Comparison of ENCODE assay signal across 8 mouse cellular contexts in the genomic region with DNA sequence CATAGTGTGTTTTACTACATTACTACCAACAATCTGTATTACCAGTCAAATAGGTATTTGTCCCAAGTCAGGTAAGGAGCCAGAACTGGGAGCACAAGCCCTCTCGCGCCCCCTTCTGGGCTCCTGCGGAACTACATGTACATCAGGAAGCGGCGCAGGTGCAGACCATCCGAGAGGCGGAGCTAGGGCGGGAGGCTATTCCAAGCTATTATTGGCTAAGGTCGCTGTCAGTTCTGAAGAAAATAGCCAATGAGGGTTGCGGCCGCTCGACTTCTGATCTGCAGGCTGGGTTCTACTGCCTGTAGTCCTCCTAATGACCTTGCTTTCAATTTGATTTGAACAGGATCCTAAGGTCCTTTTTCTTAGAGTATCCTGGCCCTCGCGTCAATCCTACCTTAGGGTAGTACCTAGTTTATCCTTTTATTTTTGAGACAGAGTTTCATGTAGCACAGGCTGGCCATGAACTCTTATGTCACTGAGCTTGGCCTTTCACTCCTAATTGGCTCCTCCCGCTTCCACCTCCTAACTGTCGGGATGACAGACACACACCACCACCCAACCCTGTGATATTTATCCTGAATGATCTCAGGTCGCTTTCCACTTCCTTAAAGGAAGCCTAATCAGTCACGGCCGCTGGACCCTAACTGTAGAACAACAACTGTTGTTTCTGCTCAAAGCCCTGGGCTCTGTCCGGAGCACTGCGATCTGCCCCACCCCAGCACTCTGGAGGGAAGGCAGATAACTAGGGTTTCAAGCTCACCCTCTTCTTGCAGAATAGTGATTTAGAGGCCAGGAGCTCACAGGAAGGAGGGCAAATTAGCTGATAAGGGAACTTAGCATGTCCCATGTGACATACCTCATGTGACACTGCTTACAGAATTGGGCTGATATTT. TPM values are rescaled to one million over a fixed set of nuclear protein-coding genes. Genes with fewer than 3 reads are reported as not detected.
DNase-seq lines count a peak whose midpoint lies in the region; ATAC-seq and TF ChIP-seq lines count a peak whose summit lies in the region.

No protein-coding gene starts in this region.

- H3K4me2 ChIP-seq in forebrain, embryonic 15.5 days (replicated peaks), result peak overlapping the region; percentile 39
- H3K4me2 ChIP-seq in lung, embryonic 14.5 days, result peak overlapping the region; percentile 56

- 0 out of 2 replicates have a peak overlapping the region, but pooled peaks have one; percentile 5 for H3K9ac ChIP-seq in forebrain, embryonic 15.5 days (replicated peaks)
- peak overlapping the region; percentile 32 for H3K9ac ChIP-seq in lung, embryonic 14.5 days

- no peaks in the 10 kb centered on the region for H3K36me3 ChIP-seq in forebrain, embryonic 15.5 days
- H3K36me3 ChIP-seq in lung, embryonic 14.5 days (ENCODE audit: insufficient read depth), result no peaks in the 10 kb centered on the region
- H3K36me3 ChIP-seq in thymus, adult 2 months (ENCODE audit: control insufficient read depth, insufficient read depth, low read length), result no peaks in the 10 kb centered on the region

- H3K4me3 ChIP-seq in forebrain, embryonic 15.5 days, result peak overlapping the region; percentile 29
- peak overlapping the region; percentile 48 for H3K4me3 ChIP-seq in layer of hippocampus, adult 2 months
- peak overlapping the region; percentile 23 for H3K4me3 ChIP-seq in lung, embryonic 14.5 days (ENCODE audit: low read depth, low read length)
- 0 out of 2 replicates have a peak overlapping the region, but pooled peaks have one; percentile 2 for H3K4me3 ChIP-seq in olfactory bulb, adult 2 months (ENCODE audit: insufficient read depth, low read depth, low read length)
- H3K4me3 ChIP-seq in thymus, adult 2 months (ENCODE audit: control insufficient read depth, insufficient read depth, low read length), result no peak overlapping the region

- H3K4me1 ChIP-seq in forebrain, embryonic 15.5 days, result peaks cover 19% of the 10 kb centered on the region
- H3K4me1 ChIP-seq in lung, embryonic 14.5 days (ENCODE audit: insufficient read depth), result peaks cover 4% of the 10 kb centered on the region; the same call in 1 of the 2 replicates
- H3K4me1 ChIP-seq in olfactory bulb, adult 2 months (ENCODE audit: control insufficient read depth, insufficient read depth, low read length), result peaks cover 13% of the 10 kb centered on the region
- H3K4me1 ChIP-seq in thymus, adult 2 months (replicated peaks; ENCODE audit: control insufficient read depth, insufficient read depth, low read length), result peaks cover 11% of the 10 kb centered on the region

- peak; percentile 98 for TF ChIP-seq CTCF in layer of hippocampus, adult 2 months (conservative IDR thresholded peaks at IDR 0.05)
- peak; percentile 88 for TF ChIP-seq CTCF in lung, embryonic 14.5 days (IDR thresholded peaks at IDR 0.05; ENCODE audit: low read depth)
- TF ChIP-seq CTCF in olfactory bulb, adult 2 months (IDR thresholded peaks at IDR 0.05; ENCODE audit: insufficient read depth, low read depth, low read length), result peak; percentile 94
- TF ChIP-seq CTCF in thymus, adult 2 months (IDR thresholded peaks at IDR 0.05; ENCODE audit: borderline replicate concordance, control insufficient read depth, extremely low read depth, insufficient read depth, low read length, poor library complexity), result peak; percentile 95

- DNase-seq in ES-CJ7 (ENCODE audit: low read depth, low spot score), result peak; percentile 96
- DNase-seq in cerebellum, adult 11-12 months, result peak; percentile 96
- peak; percentile 87 to 91 for DNase-seq in heart, postnatal 36 days
- peak; percentile 93 to 96 for DNase-seq in layer of hippocampus, adult 2 months (ENCODE audit: low spot score in 2 of 2)
- DNase-seq in lung, embryonic 14.5 days, result peak; percentile 93
- DNase-seq in thymus, adult 2 months, result peak; percentile 94

- H3K9me3 ChIP-seq in forebrain, embryonic 15.5 days, result no peaks in the 10 kb centered on the region
- no peaks in the 10 kb centered on the region for H3K9me3 ChIP-seq in lung, embryonic 14.5 days (ENCODE audit: low read depth, low read length)

- no peak for TF ChIP-seq POLR2A in olfactory bulb, adult 2 months (IDR thresholded peaks at IDR 0.05; ENCODE audit: insufficient read depth, low read depth, low read length)
- TF ChIP-seq POLR2A in thymus, adult 2 months (IDR thresholded peaks at IDR 0.05; ENCODE audit: control insufficient read depth, extremely low read depth, insufficient read depth, low read length, poor library complexity), result no peak

- ATAC-seq in forebrain, embryonic 15.5 days (replicated peaks), result peak; percentile 84
- peak; percentile 83 for ATAC-seq in lung, embryonic 14.5 days (ENCODE audit: insufficient read depth)

- no peaks in the 10 kb centered on the region for H3K27me3 ChIP-seq in forebrain, embryonic 15.5 days
- H3K27me3 ChIP-seq in lung, embryonic 14.5 days (ENCODE audit: insufficient read depth, low read length), result no peaks in the 10 kb centered on the region
- no peaks in the 10 kb centered on the region for H3K27me3 ChIP-seq in thymus, adult 2 months (ENCODE audit: control insufficient read depth, insufficient read depth, low read length)

- 17% methylated on average over 21 of the region's 21 CpGs for WGBS in forebrain, embryonic 15.5 days
- WGBS in lung, embryonic 14.5 days, result 11% methylated on average over 21 of the region's 21 CpGs
- WGBS in olfactory bulb, adult 2 months, result 10% methylated on average over 21 of the region's 21 CpGs
- 9% methylated on average over 21 of the region's 21 CpGs for WGBS in thymus, adult 2 months

- H3K27ac ChIP-seq in forebrain, embryonic 15.5 days (replicated peaks), result no peak overlapping the region
- H3K27ac ChIP-seq in layer of hippocampus, adult 2 months, result peak overlapping the region; percentile 75
- no peak overlapping the region for H3K27ac ChIP-seq in lung, embryonic 14.5 days (ENCODE audit: low read depth)
- 0 out of 2 replicates have a peak overlapping the region, but pooled peaks have one; percentile 2 for H3K27ac ChIP-seq in olfactory bulb, adult 2 months (ENCODE audit: insufficient read depth, low read depth, low read length)
- no peak overlapping the region for H3K27ac ChIP-seq in thymus, adult 2 months (ENCODE audit: control insufficient read depth, insufficient read depth, low read length)

- intact Hi-C loops in heart, postnatal 36 days (cut with DNase I), result loop anchor here (5.0 kb wide), 2 partner anchors 68 to 137 kb away; no protein-coding TSS in a partner anchor

RNA-seq across cellular contexts. Expression of a gene that starts 18.4 kb away (rescaled TPM):
- polyA plus RNA-seq in forebrain, embryonic 15.5 days (2015; fragmentation: Nextera tagmentation; extraction: Ambion mirVana), result 71.6 and 72.5 TPM in 2 replicates
- total RNA-seq in heart, postnatal 36 days (2021), result 10 to 100 TPM; 41.9 to 43.1 TPM
- 10 to 100 TPM; 56.7 to 60.6 TPM for total RNA-seq in layer of hippocampus, adult 2 months (2021)
- polyA plus RNA-seq in lung, embryonic 14.5 days (2014; fragmentation: Nextera tagmentation; extraction: Ambion mirVana), result 42.8 and 44.6 TPM in 2 replicates
- polyA plus RNA-seq in olfactory bulb, adult 2 months (2012; ENCODE audit: insufficient read depth, insufficient read length, low replicate concordance, missing spikeins), result not detected in 2 replicates
- polyA plus RNA-seq in thymus, adult 2 months (2012; rRNA removed), result 115 and 122 TPM in 2 replicates

RNA-seq across cellular contexts. Expression of a gene that starts 27.5 kb away (rescaled TPM):
- polyA plus RNA-seq in forebrain, embryonic 15.5 days (2015; fragmentation: Nextera tagmentation; extraction: Ambion mirVana), result 1.6 TPM in 2 replicates
- 1 to 10 TPM in 1 of 2 experiments, under 1 TPM in 1; 0.69 to 1.1 TPM for total RNA-seq in heart, postnatal 36 days (2021)
- total RNA-seq in layer of hippocampus, adult 2 months (2021), result 10 to 100 TPM; 10.6 to 10.9 TPM
- polyA plus RNA-seq in lung, embryonic 14.5 days (2014; fragmentation: Nextera tagmentation; extraction: Ambion mirVana), result not detected in 2 replicates
- not detected in 2 replicates for polyA plus RNA-seq in olfactory bulb, adult 2 months (2012; ENCODE audit: insufficient read depth, insufficient read length, low replicate concordance, missing spikeins)
- 0.70 and 0.78 TPM in 2 replicates for polyA plus RNA-seq in thymus, adult 2 months (2012; rRNA removed)

RNA-seq across cellular contexts. Expression of a gene that starts 44.4 kb away (rescaled TPM):
- polyA plus RNA-seq in forebrain, embryonic 15.5 days (2015; fragmentation: Nextera tagmentation; extraction: Ambion mirVana), result 53.1 and 55.0 TPM in 2 replicates
- 10 to 100 TPM; 78.0 to 99.6 TPM for total RNA-seq in heart, postnatal 36 days (2021)
- 10 to 100 TPM; 39.8 to 40.2 TPM for total RNA-seq in layer of hippocampus, adult 2 months (2021)
- polyA plus RNA-seq in lung, embryonic 14.5 days (2014; fragmentation: Nextera tagmentation; extraction: Ambion mirVana), result 33.7 and 34.7 TPM in 2 replicates
- polyA plus RNA-seq in olfactory bulb, adult 2 months (2012; ENCODE audit: insufficient read depth, insufficient read length, low replicate concordance, missing spikeins), result not detected in 2 replicates
- 84.3 and 87.7 TPM in 2 replicates for polyA plus RNA-seq in thymus, adult 2 months (2012; rRNA removed)

RNA-seq across cellular contexts. Expression of a gene that starts 55.2 kb away (rescaled TPM):
- 23.7 and 25.9 TPM in 2 replicates for polyA plus RNA-seq in forebrain, embryonic 15.5 days (2015; fragmentation: Nextera tagmentation; extraction: Ambion mirVana)
- total RNA-seq in heart, postnatal 36 days (2021), result 10 to 100 TPM; 45.9 to 52.0 TPM
- total RNA-seq in layer of hippocampus, adult 2 months (2021), result 10 to 100 TPM; 86.6 to 89.3 TPM
- 8.4 and 9.4 TPM in 2 replicates for polyA plus RNA-seq in lung, embryonic 14.5 days (2014; fragmentation: Nextera tagmentation; extraction: Ambion mirVana)
- polyA plus RNA-seq in olfactory bulb, adult 2 months (2012; ENCODE audit: insufficient read depth, insufficient read length, low replicate concordance, missing spikeins), result not detected in 2 replicates
- 6.1 and 6.8 TPM in 2 replicates for polyA plus RNA-seq in thymus, adult 2 months (2012; rRNA removed)

Comparison
In these comparisons a context has a peak if more than half of its experiments do, and no peak if none do; other contexts are left out.
1. H3K27ac ChIP-seq: peak in layer of hippocampus, adult 2 months (single experiment) and olfactory bulb, adult 2 months (single experiment); none in forebrain, embryonic 15.5 days (single experiment), lung, embryonic 14.5 days (single experiment) and thymus, adult 2 months (single experiment).
2. Peak in every context shown above with its lines, with median percentiles within 50 percentile points of each other: DNase-seq and CTCF ChIP-seq.